Mouse (Mus musculus) CH12F3 (cell line): Measurements from ENCODE around the gene Extl2.

Experiments used
- in situ Hi-C: fragments of 300-500 bp; cut with MboI; formaldehyde crosslinking; loops from 2 replicates; pipeline ENCODE4 v1.14.3; 2020; ENCODE audit warnings: low sequenced_read_pairs

Extl2 gene

GRCm38 (mm10) chr3:116006284-116006977, 831 bp upstream of the Extl2 start:
- in situ Hi-C loops, result no loop called here

- in situ Hi-C loops, result no loop called here
Observed at GRCm38 (mm10) chr3:116007941-116008440, 729 bp downstream of the Extl2 start.

GRCm38 (mm10) chr3:116009622-116010344, 2.5 kb downstream of the Extl2 start:
- in situ Hi-C loops, result no loop called here

GRCm38 (mm10) chr3:116014901-116015300, 7.6 kb downstream of the Extl2 start:
- in situ Hi-C loops, result no loop called here

- in situ Hi-C loops, result no loop called here
Observed at GRCm38 (mm10) chr3:116016116-116016515, 8.9 kb downstream of the Extl2 start.

GRCm38 (mm10) chr3:116018606-116019005, 11.3 kb downstream of the Extl2 start:
- in situ Hi-C loops, result no loop called here

- in situ Hi-C loops, result no loop called here
Observed at GRCm38 (mm10) chr3:116019136-116019535, 11.9 kb downstream of the Extl2 start.

GRCm38 (mm10) chr3:116024236-116024635, 17.0 kb downstream of the Extl2 start:
- in situ Hi-C loops, result no loop called here

GRCm38 (mm10) chr3:116024669-116025068, 17.4 kb downstream of the Extl2 start:
- in situ Hi-C loops, result loop anchor here (25.0 kb wide), 3 partner anchors 213 to 813 kb away; no protein-coding TSS in a partner anchor

GRCm38 (mm10) chr3:116025701-116026100, 18.4 kb downstream of the Extl2 start:
- in situ Hi-C loops, result loop anchor here (25.0 kb wide), 3 partner anchors 212 to 812 kb away; no protein-coding TSS in a partner anchor

- in situ Hi-C loops, result loop anchor here (25.0 kb wide), 3 partner anchors 210 to 810 kb away; no protein-coding TSS in a partner anchor
Observed at GRCm38 (mm10) chr3:116026996-116027395, 19.7 kb downstream of the Extl2 start.

- in situ Hi-C loops, result loop anchor here (25.0 kb wide), 3 partner anchors 207 to 807 kb away; no protein-coding TSS in a partner anchor
Observed at GRCm38 (mm10) chr3:116030152-116030788, 23.0 kb downstream of the Extl2 start.

GRCm38 (mm10) chr3:116033218-116033870, 26.1 kb downstream of the Extl2 start:
- in situ Hi-C loops, result loop anchor here (25.0 kb wide), 3 partner anchors 204 to 804 kb away; no protein-coding TSS in a partner anchor

- in situ Hi-C loops, result loop anchor here (25.0 kb wide), 3 partner anchors 203 to 803 kb away; no protein-coding TSS in a partner anchor
Observed at GRCm38 (mm10) chr3:116033871-116034222, 26.6 kb downstream of the Extl2 start.

GRCm38 (mm10) chr3:116040776-116041175, 33.5 kb downstream of the Extl2 start:
- in situ Hi-C loops, result loop anchor here (25.0 kb wide), 3 partner anchors 197 to 797 kb away; no protein-coding TSS in a partner anchor

GRCm38 (mm10) chr3:116046000-116046399, 38.7 kb downstream of the Extl2 start:
- in situ Hi-C loops, result loop anchor here (25.0 kb wide), 3 partner anchors 191 to 791 kb away; no protein-coding TSS in a partner anchor

- in situ Hi-C loops, result loop anchor here (25.0 kb wide), 3 partner anchors 190 to 790 kb away; no protein-coding TSS in a partner anchor
Observed at GRCm38 (mm10) chr3:116047034-116047433, 39.8 kb downstream of the Extl2 start.

- in situ Hi-C loops, result no loop called here
Observed at GRCm38 (mm10) chr3:116057078-116057477, 49.8 kb downstream of the Extl2 start.

GRCm38 (mm10) chr3:116060320-116060719, 53.1 kb downstream of the Extl2 start:
- in situ Hi-C loops, result no loop called here

- in situ Hi-C loops, result no loop called here
Observed at GRCm38 (mm10) chr3:116062141-116062540, 54.9 kb downstream of the Extl2 start.
